Mouse (Mus musculus) hindbrain, embryonic 11.5 days (tissue): Measurements from ENCODE around the gene Fcho1. TPM values are rescaled to one million over a fixed set of nuclear protein-coding genes. Genes with fewer than 3 reads are reported as not detected.

ENCODE experiments used
- ATAC-seq: fragments of 200-750 bp; cut with Nextera tagmentation; 2 replicates; pipeline ENCODE4 v1.8.0; 2017; ENCODE audit warnings: mild to moderate bottlenecking, moderate TSS enrichment, moderate library complexity; ENCODE audit not compliant: low FRiP score
- DNase-seq: peaks from one replicate; pipeline ENCODE4 v3.0.0-alpha.2; 2015; ENCODE audit warnings: low spot score
- H3K27ac ChIP-seq: fragments of 300-500 bp; sonication (generic); 2 replicates; pipeline ENCODE4 v1.5.1; 2014; ENCODE audit warnings: mild to moderate bottlenecking, low read depth, low read length
- H3K27me3 ChIP-seq: fragments of 300-500 bp; sonication (generic); 2 replicates; pipeline ENCODE4 v1.6.1; 2014; ENCODE audit warnings: mild to moderate bottlenecking, low read length, moderate library complexity, mixed read lengths; ENCODE audit not compliant: control insufficient read depth, insufficient read depth
- H3K36me3 ChIP-seq: fragments of 300-500 bp; sonication (generic); 2 replicates; pipeline ENCODE4 v1.6.1; 2014; ENCODE audit warnings: mild to moderate bottlenecking, low read length, moderate library complexity, mixed read lengths; ENCODE audit not compliant: control insufficient read depth, insufficient read depth
- H3K4me1 ChIP-seq: fragments of 300-500 bp; sonication (generic); replicated peaks from 2 replicates; pipeline ENCODE4 v1.6.1; 2014; ENCODE audit warnings: low read length, mixed read lengths; ENCODE audit not compliant: control insufficient read depth, insufficient read depth
- H3K4me2 ChIP-seq: fragments of 300-500 bp; sonication (generic); replicated peaks from 2 replicates; pipeline ENCODE4 v1.6.1; 2014; ENCODE audit warnings: mild to moderate bottlenecking, low read depth, low read length
- H3K4me3 ChIP-seq: fragments of 300-500 bp; sonication (generic); 2 replicates; pipeline ENCODE4 v1.5.1; 2014; ENCODE audit warnings: low read depth, low read length
- H3K9ac ChIP-seq: fragments of 300-500 bp; sonication (generic); 2 replicates; pipeline ENCODE4 v1.6.1; 2014; ENCODE audit warnings: low read depth, low read length
- H3K9me3 ChIP-seq: fragments of 300-500 bp; sonication (generic); 2 replicates; pipeline ENCODE4 v1.6.1; 2016; ENCODE audit warnings: low read length; ENCODE audit not compliant: control insufficient read depth
- WGBS: fragments of 180-500 bp; shearing (Covaris S2); extraction: QIAGEN DNeasy Blood & Tissue Kit; methylation state at CpG from one replicate; pipeline ENCODE4 v1.1.7; 2014; 5-methylcytosine and 5-hydroxymethylcytosine counted together
- polyA plus RNA-seq: library from polyadenylated mRNA; unstranded; fragments of >200 nt; fragmentation: Nextera tagmentation; extraction: Ambion mirVana; gene quantifications from 2 replicates; pipeline ENCODE4 v1.2.1, GENCODE M21; 2014

Fcho1 gene
- polyA plus RNA-seq, 1 experiment from 2014 or later: 15.0 TPM

DNA sequence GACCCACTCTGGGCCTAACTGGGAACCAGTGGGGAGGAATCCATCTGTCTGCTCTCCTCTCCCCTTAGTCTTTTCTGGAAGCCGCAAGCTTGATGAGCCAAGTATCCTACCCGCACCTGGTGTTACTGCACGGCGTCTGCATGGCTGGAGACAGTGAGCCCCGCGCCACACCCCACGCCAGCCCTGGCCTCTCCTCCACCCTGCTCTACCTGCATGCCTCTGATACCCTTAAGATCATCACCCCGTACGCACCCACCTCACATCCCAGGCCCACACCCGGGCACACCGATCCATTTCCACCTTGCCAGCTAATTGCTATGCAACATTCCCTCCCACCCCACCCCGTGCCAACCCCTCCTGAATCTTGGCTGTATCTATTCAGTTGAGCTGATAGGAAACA, 42.7 kb downstream of the Fcho1 start:
- no peaks in the 10 kb centered on the region for H3K36me3 ChIP-seq
- H3K4me3 ChIP-seq: no peak overlapping the region
- DNase-seq: no peak
- H3K27ac ChIP-seq: no peak overlapping the region
- H3K9ac ChIP-seq: no peak overlapping the region
- H3K4me1 ChIP-seq: no peaks in the 10 kb centered on the region
- ATAC-seq: no peak
- WGBS: 63% methylated on average over 12 of the region's 12 CpGs
- no peaks in the 10 kb centered on the region for H3K9me3 ChIP-seq
- no peak overlapping the region for H3K4me2 ChIP-seq
- H3K27me3 ChIP-seq: peaks cover 100% of the 10 kb centered on the region

DNA sequence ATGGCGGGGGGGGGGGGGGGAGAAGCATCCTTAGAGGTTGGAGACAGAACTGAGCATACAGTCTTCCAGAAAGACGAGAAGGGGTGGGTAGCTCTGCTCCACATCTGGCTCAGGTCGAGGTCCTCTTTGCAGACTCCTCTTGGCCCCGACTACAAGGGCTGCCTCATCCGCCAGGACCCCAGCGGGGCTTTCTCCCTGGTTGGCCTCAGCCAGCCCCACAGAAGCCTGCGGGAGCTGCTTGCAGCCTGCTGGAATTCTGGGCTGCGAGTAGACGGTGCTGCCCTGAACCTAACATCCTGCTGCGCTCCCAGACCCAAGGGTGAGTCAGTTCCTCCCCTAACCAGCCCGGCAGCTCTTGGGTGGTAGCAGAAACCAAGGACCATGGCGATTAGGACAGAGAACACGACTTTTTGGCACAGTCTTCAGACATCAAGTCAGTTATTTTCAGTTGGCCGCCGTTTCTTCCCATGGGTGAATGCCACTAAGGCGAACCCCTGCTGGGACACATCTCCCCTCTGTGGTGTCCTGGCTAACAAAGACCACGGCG, 44.1 kb downstream of the Fcho1 start:
- H3K27ac ChIP-seq: no peak overlapping the region
- H3K36me3 ChIP-seq: no peaks in the 10 kb centered on the region
- DNase-seq: peak; percentile 38
- no peak for ATAC-seq
- no peaks in the 10 kb centered on the region for H3K9me3 ChIP-seq
- 2% methylated on average over 17 of the region's 18 CpGs for WGBS
- no peak overlapping the region for H3K4me3 ChIP-seq
- H3K27me3 ChIP-seq: peaks cover 99% of the 10 kb centered on the region
- no peaks in the 10 kb centered on the region for H3K4me1 ChIP-seq
- H3K4me2 ChIP-seq: no peak overlapping the region
- no peak overlapping the region for H3K9ac ChIP-seq

DNA sequence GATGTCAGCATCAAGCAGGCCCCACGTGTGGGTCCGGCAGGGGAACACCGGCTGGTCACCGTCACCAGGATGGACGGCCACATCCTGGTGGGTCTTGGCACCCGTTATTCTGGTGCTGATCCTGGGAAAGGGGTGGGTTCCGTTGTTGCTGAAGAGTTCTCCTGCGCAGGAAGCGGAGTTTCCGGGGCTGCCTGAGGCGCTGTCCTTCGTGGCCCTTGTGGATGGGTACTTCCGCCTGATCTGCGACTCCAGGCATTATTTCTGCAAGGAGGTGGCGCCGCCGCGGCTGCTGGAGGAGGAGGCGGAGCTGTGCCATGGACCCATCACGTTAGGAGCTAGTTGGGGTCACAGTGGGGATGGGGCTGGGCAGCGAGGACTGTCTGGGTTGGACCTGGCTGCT, 45.0 kb downstream of the Fcho1 start:
- no peaks in the 10 kb centered on the region for H3K9me3 ChIP-seq
- DNase-seq (peak; percentile 46), ATAC-seq (no peak)
- no peak overlapping the region for H3K4me2 ChIP-seq
- H3K36me3 ChIP-seq: no peaks in the 10 kb centered on the region
- no peak overlapping the region for H3K27ac ChIP-seq
- H3K4me3 ChIP-seq: no peak overlapping the region
- H3K27me3 ChIP-seq: peaks cover 99% of the 10 kb centered on the region
- 4% methylated on average over 21 of the region's 21 CpGs for WGBS
- H3K4me1 ChIP-seq: no peaks in the 10 kb centered on the region
- H3K9ac ChIP-seq: no peak overlapping the region

DNA sequence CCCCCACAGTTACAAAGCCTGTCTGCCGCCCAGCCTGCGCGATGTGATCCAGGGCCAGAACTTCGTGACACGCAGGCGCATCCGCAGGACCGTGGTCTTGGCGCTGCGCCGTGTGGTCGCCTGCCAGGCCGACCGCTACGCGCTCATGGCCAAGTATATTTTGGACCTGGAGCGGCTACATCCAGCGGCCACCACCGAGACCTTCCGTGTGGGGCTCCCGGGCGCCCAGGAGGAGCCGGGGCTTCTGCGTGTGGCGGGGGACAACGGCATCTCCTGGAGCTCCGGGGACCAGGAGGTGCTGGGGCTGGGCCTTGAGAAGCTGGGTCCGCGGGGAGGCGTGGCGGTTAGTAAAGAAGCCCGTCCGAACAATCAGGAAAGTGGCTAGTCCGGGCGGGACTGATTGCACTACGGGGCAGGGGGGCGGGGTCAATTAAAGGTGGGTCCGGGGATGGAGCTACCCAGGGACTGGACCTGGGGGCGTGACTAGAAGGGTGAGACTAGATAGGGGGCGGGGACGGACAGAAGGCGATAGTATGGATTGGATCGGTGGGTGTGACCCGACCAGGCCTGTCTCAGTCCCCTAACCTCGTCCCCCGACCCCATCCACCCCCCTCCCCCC, 45.9 kb downstream of the Fcho1 start:
- DNase-seq (no peak), ATAC-seq (0 out of 2 replicates have a peak, but pooled peaks have one; percentile 5)
- H3K4me3 ChIP-seq: peak overlapping the region; percentile 12; the same call in 1 of the 2 replicates
- H3K27ac ChIP-seq: no peak overlapping the region
- no peaks in the 10 kb centered on the region for H3K36me3 ChIP-seq
- H3K4me2 ChIP-seq: peak overlapping the region; percentile 24
- no peaks in the 10 kb centered on the region for H3K9me3 ChIP-seq
- H3K27me3 ChIP-seq: peaks cover 94% of the 10 kb centered on the region
- no peaks in the 10 kb centered on the region for H3K4me1 ChIP-seq
- WGBS: 2% methylated on average over 46 of the region's 46 CpGs
- H3K9ac ChIP-seq: no peak overlapping the region

DNA sequence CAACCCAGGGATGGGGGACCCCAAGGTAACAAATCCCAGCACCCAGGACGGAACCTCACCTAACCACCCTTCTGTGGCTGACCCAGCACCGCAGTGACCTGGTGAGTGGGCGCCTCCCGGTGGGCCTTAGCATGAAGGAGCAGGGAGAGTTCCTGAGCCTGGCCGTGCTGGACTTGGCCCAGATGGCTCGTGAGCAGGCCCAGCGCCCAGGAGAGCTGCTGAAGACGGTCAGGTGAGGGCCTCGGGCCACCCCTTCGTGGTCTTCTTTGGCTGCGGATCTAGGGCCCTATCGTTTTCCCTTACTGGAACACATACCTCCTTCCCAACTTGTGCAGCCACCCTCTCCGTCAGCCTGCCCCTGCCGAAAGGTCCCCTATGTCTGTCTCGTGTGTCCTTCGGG, 46.4 kb downstream of the Fcho1 start:
- H3K27me3 ChIP-seq: peaks cover 89% of the 10 kb centered on the region
- peak overlapping the region; percentile 24 for H3K4me2 ChIP-seq
- H3K4me1 ChIP-seq: no peaks in the 10 kb centered on the region
- H3K36me3 ChIP-seq: no peaks in the 10 kb centered on the region
- H3K27ac ChIP-seq: no peak overlapping the region
- 9% methylated on average over 16 of the region's 16 CpGs for WGBS
- no peak for ATAC-seq
- peak overlapping the region; percentile 12; the same call in 1 of the 2 replicates for H3K4me3 ChIP-seq
- H3K9ac ChIP-seq: no peak overlapping the region
- no peak for DNase-seq
- no peaks in the 10 kb centered on the region for H3K9me3 ChIP-seq

DNA sequence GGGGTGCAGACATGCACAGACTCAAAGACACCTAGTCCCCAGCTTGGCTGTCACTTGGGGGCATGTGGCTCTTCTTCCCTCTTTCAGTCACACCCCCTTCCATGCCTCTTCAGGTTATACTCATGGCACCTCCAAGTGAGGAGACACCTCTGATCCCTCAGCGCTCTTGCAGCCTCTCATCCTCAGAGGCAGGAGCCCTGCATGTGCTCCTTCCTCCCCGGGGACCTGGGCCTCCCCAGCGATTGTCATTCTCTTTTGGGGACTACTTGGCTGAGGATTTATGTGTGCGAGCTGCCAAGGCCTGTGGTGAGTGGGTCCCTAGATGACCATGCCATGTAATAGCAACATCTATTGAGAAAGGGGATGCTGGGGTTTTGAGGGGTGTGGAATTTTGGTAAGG, 47.3 kb downstream of the Fcho1 start:
- Histone ChIP-seq H3K27ac (no peak overlapping the region), H3K27me3 (peaks cover 80% of the 10 kb centered on the region), H3K4me1 (no peaks in the 10 kb centered on the region), H3K4me2 (no peak overlapping the region), H3K4me3 (no peak overlapping the region), H3K9ac (no peak overlapping the region), H3K36me3 (no peaks in the 10 kb centered on the region), H3K9me3 (no peaks in the 10 kb centered on the region)
- ATAC-seq: no peak
- 65% methylated on average over 4 of the region's 4 CpGs for WGBS
- no peak for DNase-seq

DNA sequence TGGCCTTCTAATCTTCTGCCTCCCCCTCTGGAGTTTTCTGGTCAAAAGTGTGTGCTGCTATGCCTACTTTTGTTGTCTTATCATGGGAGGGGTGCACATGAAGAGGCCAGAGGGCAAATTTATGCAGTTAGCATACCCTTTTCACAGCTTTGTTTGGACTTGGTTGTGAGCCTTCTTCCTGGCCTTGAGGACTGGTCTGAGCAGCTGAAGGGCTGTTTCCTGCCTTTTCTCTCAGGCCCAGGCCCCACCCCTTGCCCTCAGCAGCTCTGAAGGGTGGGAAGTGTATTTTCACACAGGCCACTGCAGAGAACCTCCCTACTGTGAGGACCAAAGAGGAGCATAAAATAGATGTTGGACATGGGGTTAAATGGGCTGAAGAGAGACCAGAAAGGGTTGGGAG, 48.0 kb downstream of the Fcho1 start:
- Histone ChIP-seq H3K27me3 (peaks cover 74% of the 10 kb centered on the region), H3K4me3 (no peak overlapping the region), H3K27ac (no peak overlapping the region), H3K4me2 (no peak overlapping the region), H3K9me3 (no peaks in the 10 kb centered on the region), H3K36me3 (no peaks in the 10 kb centered on the region), H3K9ac (no peak overlapping the region), H3K4me1 (no peaks in the 10 kb centered on the region)
- no peak for DNase-seq
- ATAC-seq: no peak

DNA sequence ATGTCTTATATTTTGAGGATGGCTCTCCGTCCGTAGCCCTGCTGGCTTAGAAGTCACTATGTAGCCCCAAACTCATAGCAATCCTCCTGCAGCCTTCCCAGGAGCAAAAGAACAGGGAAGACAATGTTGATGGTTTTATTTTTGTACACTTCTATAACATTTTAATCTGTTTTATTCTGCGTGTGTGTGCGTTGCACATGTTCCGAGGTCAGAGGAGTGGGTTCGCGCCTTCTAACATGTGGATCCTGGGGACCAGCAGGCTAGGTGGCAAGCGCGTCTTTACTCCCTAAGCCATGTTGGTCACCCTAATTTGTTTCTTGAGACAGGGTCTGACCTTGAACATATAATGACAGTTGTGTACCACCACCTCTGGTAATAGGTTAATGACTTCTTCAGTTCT, 48.7 kb downstream of the Fcho1 start:
- Histone ChIP-seq H3K27me3 (peaks cover 66% of the 10 kb centered on the region), H3K27ac (no peak overlapping the region), H3K9me3 (no peaks in the 10 kb centered on the region), H3K36me3 (no peaks in the 10 kb centered on the region), H3K4me1 (no peaks in the 10 kb centered on the region; the same call in 1 of the 2 replicates), H3K4me3 (peak overlapping the region; percentile 42), H3K4me2 (peak overlapping the region; percentile 85; the same call in 1 of the 2 replicates), H3K9ac (no peak overlapping the region)
- WGBS: 49% methylated on average over 9 of the region's 9 CpGs
- ATAC-seq: no peak
- DNase-seq: no peak
